Mouse (Mus musculus) G1E (cell line): Measurements from ENCODE around the gene Gm20075.

Experiments used
- CTCF ChIP-seq: IDR thresholded peaks from 2 replicates; pipeline ENCODE4 v1.5.1; 2012; ENCODE audit warnings: low read depth, low read length, inconsistent platforms, mixed read lengths
- POLR2AphosphoS5 ChIP-seq: IDR thresholded peaks from 2 replicates; pipeline ENCODE4 v1.6.1; 2012; ENCODE audit warnings: low read depth, low read length, inconsistent platforms; ENCODE audit not compliant: insufficient replicate concordance
- TAL1 ChIP-seq: conservative IDR thresholded peaks from 2 replicates; pipeline ENCODE4 v1.6.1; 2012; ENCODE audit warnings: low read depth, low read length, inconsistent platforms, mixed read lengths

GRCm38 (mm10) chr13:96125011-96125410 is 43.8 kb upstream of the Gm20075 start:
- TF ChIP-seq CTCF (no peak), TAL1 (no peak), POLR2AphosphoS5 (no peak)
